Mouse (Mus musculus): ENCODE data around the gene Pank1.
A peak's percentile ranks its signal among the peaks of the same experiment; 100 is the strongest.

The Pank1 gene

DNA sequence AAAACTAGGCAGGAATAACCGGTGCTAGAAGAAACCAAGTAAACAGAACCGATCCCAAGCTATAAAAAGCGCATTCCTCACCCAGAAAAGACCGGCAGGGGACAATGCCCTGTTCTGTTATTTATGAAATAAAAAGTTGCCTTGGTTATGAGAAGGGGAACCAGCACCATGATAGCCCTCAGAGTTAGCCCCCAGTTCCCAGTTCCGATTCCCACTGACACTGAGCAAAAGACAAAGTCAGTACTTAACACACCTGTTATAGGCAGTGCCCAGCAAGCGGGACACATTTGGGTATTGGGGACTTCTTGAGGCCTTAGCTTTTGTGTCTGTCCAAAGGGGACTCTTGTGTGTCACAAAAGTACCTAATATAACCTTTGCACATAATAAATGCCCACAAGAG is 369 bp upstream of the Pank1 start:
- no peak for DNase-seq (ENCODE audit: low spot score)

DNA sequence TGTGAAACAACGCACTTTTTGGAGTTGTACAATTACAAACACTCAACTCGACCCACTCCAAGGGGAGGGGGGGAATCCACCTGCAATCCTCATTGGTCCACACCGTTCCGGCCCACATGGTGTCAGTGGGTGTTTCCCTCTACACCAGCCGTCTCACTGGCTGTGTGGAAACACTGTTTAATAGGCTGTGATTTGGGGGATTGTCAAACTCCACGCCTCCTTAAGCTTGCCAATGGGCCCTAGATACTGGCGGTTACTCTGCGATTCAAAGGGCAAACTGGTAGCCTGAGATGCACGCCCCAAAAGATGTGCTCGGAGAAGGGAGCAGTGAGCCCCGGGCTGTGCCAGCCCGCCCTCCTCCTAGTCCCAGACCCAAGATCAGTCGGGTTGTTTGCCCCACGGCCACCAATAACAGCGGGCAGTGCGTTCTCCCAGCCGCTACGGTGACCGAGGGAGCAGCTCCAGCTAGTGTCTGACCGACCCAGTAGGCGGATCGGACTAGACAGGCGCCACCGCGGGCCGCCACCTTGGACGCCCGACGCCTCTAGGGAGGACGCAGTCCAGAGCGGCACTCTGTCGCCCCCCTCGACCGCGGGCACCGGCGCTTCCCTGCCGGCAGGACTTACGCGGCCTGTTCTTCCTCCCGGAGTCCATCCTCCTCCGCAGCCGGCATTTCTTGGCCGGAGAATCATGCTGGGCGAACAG is 1.2 kb downstream of the Pank1 start:
- peak; percentile 71 for DNase-seq (ENCODE audit: low spot score)

DNA sequence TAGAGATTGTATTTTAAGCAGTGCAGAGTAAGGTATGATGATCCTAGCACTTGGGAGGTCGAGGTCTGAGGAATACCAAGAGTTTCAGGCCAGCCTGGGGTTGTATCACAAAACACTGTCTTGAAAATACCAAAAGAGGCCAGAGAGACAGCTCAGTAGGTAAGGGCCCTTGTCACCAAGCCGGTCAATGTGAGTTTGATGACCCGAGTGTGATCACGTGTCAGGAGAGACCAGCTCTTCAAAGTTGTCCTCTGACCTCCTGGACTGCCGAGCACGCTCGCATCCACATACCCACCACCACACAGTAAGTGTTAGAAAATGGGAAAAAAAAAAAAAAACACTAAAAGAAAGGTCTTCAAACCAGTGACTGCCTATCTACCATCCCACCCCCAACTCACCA is 2.6 kb downstream of the Pank1 start:
- DNase-seq (ENCODE audit: low spot score) = no peak

DNA sequence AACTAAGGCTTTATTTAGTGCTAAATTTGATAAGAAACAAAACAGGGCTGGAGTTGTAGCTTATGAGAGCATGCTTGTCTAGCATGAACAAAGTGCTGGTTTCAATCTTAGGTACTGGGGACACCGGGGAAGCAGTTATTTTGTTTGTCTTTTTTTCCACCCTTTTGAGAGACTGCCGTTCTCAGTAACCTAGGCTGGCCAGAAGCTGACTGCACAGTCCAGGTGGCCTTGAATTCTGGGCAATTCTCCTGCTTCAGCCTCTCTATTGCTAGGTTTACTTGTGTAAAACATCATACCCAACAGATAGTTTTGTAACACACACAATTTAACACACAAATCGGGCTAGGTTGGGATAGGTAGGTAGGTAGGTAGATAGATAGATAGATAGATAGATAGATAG is 9.9 kb downstream of the Pank1 start:
- DNase-seq (ENCODE audit: low spot score) = no peak

DNA sequence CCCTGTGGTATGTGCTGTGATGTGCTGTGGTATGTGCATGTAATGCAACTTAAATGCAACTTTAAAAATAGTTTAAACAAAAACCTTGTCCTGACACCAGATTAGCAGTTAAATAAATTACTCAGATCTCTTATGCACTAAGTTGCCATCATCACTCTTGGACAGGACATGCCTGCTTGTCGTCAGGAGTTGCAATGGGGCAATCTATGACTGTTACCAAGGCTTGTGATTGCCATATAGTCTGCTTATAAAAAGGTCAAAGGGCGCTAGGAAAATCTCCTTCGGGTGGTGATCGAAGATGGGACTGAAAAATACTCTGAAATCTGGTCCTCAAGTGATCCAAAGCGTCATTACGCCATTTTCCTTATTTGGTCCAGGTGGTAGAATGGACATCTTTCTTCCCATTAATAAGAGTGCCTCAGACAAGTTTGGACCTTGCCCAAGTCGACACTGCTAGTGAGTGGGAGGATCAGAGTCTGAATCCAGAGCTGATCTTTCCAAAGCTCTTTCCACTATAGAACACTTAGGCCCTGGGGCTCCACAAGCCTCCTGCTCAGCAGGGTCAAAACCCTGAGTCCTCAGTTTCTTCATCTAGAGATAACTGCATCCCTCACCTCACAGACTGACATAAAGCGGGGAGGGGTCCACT is 11.0 kb downstream of the Pank1 start:
- DNase-seq (ENCODE audit: low spot score) = no peak

DNA sequence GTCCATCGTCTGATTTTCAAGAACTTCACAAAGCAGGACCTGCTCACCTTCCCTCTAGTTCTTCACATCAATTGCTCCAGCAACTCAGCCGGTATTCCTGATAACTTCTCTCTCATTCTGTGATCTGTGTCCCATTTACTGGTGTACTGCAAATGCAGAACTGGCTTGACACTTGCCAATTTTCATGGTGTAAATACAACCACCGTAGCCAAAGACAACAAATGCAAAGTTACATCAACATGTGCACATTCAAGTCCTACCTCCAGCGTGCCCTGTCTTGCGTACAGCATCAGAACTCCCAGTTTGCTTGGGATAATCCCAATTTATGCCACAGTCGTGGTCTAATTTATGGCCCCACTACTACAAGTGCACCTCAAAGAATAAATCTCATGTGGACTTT is 15.5 kb downstream of the Pank1 start:
- no peak for DNase-seq (ENCODE audit: low spot score)

DNA sequence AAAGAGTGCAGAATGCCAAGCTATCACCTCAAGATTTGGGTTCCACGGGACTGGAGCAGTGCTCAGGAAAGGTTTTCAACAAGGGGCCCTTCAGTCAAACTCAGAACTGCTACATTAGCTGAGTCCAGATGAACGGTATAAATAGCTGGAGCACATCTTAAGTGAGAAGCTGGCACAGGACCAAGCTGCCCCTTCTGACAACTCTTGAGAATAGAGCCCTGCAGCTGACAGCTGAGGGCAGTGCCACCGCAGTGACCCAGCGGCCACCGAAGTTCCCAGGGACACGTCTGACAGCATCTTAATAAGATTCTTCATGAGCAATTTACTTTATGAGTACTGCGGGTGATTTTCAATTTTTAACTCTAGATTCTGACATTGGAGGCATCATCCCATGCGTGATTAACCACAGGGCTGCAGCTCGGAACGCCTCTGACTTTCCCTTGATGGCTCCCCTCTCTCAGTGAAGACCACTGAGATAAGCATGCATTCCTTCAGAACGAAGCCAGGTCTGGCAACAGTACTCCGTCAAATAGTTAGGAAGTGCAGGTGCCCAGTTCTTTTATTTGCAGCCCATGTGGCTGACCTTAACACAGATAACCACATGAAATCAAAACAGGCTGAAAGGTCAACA is 23.1 kb downstream of the Pank1 start:
- no peak for DNase-seq (ENCODE audit: low spot score)

DNA sequence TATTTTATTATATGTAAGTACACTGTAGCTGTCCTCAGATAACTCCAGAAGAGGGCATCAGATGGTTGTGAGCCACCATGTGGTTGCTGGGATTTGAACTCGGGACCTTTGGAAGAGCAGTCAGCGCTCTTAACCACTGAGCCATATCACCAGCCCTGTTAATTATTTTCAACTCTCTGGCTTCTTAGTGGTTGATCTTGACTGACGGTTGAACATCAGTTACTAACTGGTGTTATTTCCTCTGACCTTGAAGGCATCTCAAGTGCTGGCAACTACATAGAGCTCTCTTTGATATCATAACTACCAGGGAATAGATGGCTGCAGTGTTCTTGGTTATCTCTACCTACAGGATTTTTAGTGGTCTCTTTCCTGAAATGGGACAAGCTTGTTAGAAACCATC is 28.1 kb downstream of the Pank1 start:
- DNase-seq (ENCODE audit: low spot score) = no peak

DNA sequence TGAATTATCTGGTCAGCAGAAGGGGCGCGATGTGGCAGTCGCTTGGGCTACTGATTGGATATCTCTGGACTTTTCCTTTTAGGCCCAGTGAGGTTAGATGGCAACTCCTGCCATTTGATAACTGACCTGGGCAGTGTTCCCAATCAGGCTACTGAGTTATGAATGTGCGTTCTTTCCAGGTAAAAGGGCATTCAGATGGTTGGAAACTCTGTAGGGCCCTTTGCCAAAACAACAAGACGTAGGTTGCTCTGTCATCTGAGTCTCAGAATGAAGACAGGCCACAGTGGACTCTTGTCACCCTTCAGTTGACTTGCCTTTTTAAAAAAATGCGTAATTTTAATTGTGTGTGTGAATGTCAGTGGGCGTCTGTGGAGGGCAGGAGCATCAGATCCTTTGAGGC is 29.8 kb downstream of the Pank1 start:
- DNase-seq (ENCODE audit: low spot score) = no peak

DNA sequence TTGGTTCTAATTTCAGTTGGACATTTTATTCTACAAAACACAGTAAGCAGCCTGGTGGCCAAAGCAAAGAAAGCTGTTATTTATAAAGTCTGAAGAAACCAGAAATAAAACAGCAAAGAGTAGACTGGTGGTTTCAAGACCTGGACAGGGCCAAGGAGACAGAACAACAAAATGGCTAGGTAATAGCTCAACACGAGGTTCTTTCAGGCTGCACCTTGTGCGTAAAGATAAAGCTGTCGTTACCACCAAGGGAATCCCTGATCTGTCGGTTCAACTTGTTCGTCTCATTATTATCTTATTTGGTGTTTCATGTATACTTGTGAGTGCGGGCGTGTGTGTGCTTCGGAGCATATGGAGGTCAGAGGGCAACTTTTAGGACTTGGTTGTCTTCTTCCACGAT is 31.1 kb downstream of the Pank1 start:
- no peak for DNase-seq (ENCODE audit: low spot score)

DNA sequence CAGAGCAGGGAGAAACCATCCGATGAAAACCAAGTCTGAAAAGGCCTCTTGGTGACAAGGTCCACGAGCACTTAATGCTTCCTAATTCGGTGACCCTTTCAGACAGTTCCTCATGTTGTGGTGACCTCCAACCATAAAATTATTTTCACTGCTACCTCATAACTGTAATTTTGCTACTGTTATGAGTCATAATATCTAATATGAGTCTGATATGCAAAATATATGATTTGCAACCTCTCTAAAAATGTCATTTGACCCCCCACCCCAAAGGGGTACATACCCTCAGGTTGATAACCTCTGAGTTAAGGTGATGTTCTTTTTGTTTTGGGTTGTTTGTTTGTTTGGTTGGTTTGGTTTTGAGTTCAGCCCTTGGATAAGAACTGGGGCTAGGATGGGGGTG is 32.2 kb downstream of the Pank1 start:
- DNase-seq (ENCODE audit: low spot score) = no peak

DNA sequence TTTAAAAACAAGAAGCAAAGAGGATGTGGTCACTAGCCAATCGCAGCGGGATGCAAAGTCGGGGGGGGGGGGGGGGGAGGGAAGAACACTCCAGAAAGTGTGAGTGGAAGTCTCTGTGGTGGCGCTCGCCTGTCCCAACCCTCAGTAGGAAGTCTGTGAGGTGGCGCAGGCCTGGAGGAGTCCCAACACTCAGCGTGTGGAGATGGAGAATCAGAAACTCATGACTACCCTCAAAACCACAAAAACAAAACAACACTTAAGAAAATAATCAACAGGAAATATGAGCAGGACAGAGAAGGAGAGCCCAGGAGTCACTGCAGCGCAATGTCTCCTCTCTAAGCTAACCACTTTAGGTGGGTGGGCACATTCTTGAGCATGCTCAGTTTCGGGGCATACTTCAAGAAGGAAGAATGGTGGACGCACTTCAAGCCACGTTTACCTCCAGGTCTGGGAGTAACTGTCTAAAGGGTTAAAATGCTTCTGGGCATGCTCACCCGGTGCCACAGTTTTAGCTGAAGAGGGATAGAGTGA is 32.7 kb downstream of the Pank1 start:
- DNase-seq (ENCODE audit: low spot score) = no peak

DNA sequence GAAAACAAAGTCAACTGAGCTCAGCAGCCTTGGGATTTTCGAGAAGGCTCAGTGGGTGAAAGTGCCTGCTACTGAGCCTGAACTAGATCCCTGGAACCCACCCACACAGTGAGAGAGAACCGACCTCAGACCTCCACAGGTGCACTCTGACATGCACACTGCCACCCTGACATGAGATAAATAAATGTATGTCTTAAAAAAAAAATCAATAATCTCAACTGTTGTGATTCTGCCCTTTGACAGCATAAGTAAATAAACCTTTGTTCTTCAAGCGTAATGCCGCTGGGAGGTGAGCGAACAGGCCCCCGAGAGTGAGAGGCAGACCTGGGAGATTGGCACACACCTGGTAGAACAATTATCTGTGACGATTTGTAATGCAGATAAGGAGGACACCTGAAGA is 33.2 kb downstream of the Pank1 start:
- DNase-seq (ENCODE audit: low spot score) = no peak

DNA sequence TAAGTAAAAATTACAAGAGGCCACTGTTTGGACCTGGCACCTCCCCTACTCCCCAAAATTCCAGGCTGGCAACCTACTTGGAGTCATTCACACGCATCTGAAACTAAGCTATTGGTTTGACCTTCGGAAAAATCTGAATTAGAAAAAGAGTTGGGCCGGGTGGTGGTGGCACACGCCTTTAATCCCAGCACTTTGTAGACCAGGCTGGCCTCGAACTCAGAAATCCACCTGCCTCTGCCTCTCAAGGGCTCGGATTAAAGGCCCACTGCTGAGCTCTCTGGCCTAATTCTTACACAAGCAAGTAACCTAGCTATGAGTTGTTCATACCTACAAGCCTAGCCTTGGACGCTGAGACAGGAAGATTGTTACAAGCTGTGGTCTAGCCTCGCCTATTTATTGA is 33.9 kb downstream of the Pank1 start:
- DNase-seq (ENCODE audit: low spot score) = no peak

DNA sequence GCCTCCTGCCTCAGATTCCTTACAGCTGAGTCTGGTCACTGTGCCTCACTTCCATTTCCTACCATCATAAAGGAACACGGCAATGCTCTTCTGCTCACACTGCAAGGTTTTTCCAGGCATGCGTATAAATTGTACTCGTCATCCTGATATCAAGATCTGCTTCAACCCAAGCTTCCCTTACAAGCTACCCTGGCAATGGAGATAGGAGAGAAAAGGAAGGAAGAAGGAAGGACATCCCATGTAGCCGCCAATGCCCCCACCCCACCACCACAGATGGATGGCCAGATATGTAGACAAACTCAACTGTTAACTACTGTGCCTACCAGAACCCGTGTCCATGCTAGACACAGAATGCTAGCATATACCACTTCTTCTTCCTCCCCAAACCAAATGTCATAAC is 34.5 kb downstream of the Pank1 start:
- no peak for DNase-seq (ENCODE audit: low spot score)

DNA sequence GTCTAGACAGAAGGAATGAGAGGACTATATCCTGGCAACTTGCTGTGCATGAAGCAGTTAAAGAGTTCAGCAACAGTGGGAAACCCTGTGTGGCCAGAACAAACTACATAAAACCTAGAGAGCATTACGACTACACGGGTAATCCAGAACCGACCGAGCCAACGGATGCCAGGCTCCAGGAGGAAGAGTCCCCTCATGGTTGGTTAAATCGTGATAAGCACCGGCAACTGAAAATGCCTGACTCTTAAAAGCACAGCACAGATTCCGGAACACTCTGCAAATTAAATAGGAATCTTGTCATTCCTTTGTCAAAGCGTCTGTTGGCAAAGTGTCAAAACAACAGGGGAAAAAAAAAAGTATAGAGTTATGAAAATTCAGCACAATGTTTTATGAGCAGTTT is 35.2 kb downstream of the Pank1 start:
- DNase-seq (ENCODE audit: low spot score) = no peak

DNA sequence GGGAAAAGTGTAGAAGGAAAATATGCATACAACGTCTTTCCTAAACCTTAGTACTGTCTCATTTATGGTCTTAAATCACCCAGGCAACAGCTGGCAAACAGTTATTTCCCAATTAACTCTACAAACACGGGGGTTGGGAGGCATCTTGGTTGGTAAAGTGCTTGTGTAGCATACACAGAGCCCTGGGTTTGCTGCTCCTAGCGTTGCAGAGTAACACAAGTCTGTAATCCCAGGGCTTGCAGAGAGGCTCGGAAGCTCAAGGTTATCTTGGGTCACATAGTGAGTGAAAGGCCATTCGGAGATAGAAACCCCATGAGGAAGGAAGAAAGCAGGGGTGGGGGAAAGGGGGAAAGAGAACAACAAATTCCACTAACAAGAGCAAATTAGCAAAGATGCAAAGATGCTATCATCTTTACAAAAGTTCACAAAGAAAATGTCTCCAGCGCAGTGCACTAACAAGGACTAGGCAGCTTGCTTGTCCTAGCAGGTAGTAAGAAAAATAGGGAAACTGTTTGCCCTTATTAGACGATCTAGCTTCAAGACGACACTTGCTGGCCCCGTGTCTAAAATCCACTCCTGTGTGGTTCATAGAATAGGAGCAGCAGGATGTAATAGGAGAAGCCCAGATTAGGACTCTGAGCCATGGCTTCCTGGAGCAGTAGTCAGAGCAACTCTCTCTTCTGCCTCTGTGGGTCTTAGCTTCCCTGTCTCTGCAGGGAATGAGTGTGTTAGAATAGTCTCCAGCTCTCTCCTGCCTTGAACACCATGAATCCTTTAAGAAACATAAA is 37.3 kb downstream of the Pank1 start:
- DNase-seq (ENCODE audit: low spot score) = no peak

DNA sequence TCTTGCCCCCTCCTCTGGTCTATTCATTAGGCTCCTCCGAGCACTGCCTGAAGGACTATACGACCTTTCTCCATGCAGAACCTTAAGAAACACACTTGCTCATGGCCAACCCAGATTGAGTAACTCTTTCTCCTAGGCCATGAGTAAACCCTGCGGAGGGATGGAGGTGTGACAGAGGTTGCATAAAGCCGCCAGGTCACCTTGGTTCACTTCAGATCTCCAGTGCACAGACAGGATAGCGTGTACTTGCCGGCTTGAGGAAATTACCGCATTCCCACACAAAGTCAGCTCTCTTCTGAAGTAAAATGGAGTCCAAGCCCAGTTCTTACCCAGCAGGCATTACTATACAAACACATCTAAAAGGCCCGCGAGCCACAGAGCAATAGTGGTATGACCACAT is 40.6 kb downstream of the Pank1 start:
- DNase-seq (ENCODE audit: low spot score) = no peak

DNA sequence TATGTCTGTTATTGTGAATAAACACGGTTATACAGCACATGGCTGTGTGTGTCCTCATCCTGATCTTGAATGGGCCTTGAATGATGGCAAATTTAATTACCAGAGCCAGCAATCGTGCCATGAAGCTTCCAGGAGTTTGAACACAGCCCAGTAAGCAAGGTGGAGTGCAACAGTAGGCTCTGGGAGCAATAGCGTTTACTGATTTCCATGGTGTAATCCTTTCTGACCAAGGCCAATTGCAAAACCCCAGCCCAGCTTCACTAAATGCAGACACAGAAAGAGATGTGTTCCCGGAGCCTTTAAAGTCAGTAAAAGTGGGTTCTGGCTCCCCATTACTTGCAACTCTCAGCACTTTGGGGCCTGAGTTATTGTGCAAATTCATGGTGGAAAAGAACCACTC is 47.6 kb downstream of the Pank1 start:
- DNase-seq (ENCODE audit: low spot score) = no peak

DNA sequence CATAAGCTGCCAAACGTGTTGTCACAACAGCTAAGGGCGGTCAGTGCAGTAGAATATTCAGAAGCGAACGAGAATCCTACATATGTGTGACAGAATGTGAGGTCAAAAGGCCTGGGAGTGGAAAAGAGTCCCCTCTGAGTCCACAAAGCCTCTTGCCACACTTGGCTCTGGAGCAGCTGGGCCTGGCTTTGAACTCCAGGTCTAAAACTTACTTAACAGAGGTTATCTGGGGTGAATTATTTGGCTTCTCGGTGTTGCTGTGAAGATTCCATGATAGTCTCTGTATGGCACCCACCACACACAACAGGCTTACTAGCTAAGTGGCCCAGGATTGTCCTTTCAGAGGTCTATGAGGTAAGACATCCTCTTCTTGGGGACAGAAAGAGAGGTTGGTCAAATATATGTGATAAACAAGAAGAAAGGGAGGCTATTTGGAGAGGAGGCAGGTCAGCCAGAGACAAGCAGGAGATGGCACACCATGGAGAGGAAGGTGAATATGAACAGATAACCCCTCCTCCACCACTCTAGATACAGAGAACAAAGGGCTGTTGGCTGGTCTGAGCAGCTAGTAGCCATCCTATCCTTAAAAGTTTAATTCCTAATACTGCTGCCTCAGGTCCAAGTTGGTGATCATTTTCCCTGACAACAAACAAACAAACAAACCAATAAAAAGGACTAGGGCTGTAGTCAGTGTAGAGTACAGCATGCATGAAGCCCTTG is 51.2 kb downstream of the Pank1 start:
- no peak for DNase-seq (ENCODE audit: low spot score)

DNA sequence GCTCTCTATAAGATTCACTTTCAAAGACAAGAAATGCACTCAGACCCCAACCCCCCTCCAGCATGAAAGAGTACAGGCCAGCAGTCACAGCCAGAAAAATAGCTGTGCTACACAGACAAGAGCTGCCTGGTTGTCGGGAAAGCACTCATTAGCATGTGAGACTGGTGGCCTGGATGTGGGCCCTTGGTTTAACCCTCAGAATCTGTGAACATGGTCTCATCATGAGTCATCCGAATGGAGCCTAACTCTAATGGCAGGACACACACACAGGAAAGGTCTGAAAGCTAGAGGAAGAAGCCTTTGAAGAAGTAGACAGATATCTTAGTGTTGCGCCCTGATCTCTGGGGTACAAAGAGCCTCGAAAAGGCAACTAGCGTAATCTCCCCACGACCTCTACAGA is 51.8 kb downstream of the Pank1 start:
- DNase-seq (ENCODE audit: low spot score) = no peak
